In the genomic region with DNA sequence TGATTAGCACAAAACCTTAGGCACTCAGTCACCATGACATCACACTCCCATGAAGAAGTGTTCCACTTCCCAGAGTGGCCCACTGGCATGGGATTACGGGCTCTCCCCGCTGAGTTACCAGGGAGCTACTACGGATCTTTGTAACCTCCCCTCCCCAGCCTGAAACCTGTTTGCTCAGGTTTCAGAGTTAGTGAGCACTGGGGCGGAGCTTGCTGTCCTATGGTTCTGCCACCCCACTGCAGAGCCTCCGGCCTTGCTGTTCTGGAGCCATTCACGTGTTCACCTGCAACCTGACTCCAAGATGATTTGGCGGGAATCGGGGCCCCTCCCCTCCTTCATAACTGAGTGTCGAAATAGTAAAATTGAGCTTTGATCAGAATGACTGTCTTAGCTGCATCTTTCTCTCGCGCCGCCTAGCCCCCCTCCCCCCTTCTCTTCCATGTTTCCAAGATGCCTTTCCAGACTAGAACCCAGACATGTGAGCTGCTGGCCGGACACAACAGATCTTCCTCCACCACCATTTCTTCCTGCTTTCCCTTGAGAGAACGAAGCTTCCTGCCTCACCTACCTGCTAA, we compare ENCODE assay signal across 9 mouse cellular contexts.
DNase-seq lines count a peak whose midpoint lies in the region; ATAC-seq lines count a peak whose summit lies in the region.
"Had no signal": no experiment of that assay in that cellular context is flagged by ENCODE, and none has a peak within 500 bp of the region (broad histone marks: within the 10 kb centered on the region; RNA-seq: fewer than 3 reads in every experiment).

No protein-coding gene starts in this region.

- H3K4me2 ChIP-seq in liver, embryonic 11.5 days, result no peak overlapping the region
- no peak overlapping the region for H3K4me2 ChIP-seq in intestine, embryonic 16.5 days (ENCODE audit: low read depth, low read length)
- H3K4me2 ChIP-seq in limb, embryonic 11.5 days (ENCODE audit: low read depth, severe bottlenecking), result no peak overlapping the region
- no peak overlapping the region for H3K4me2 ChIP-seq in stomach, embryonic 16.5 days (ENCODE audit: low read depth, low read length)

- no peak overlapping the region for H3K27ac ChIP-seq in liver, embryonic 11.5 days (ENCODE audit: low read depth, low read length)
- no peak overlapping the region for H3K27ac ChIP-seq in intestine, embryonic 16.5 days (ENCODE audit: low read length)
- no peak overlapping the region for H3K27ac ChIP-seq in limb, embryonic 11.5 days (replicated peaks; ENCODE audit: low read depth, low read length)
- no peak overlapping the region for H3K27ac ChIP-seq in stomach, embryonic 16.5 days (ENCODE audit: low read length)

- WGBS in liver, embryonic 11.5 days, result 49% methylated on average over 14 of the region's 14 CpGs
- 39% methylated on average over 14 of the region's 14 CpGs for WGBS in intestine, embryonic 16.5 days
- 42% methylated on average over 14 of the region's 14 CpGs for WGBS in limb, embryonic 11.5 days
- 35% methylated on average over 14 of the region's 14 CpGs for WGBS in stomach, embryonic 16.5 days

- no peak overlapping the region for H3K9ac ChIP-seq in liver, embryonic 11.5 days (ENCODE audit: low read depth, low read length)
- no peak overlapping the region for H3K9ac ChIP-seq in intestine, embryonic 16.5 days (ENCODE audit: low read depth, low read length)
- H3K9ac ChIP-seq in limb, embryonic 11.5 days (ENCODE audit: low read length), result no peak overlapping the region
- H3K9ac ChIP-seq in stomach, embryonic 16.5 days (ENCODE audit: low read length), result no peak overlapping the region

- no peak overlapping the region for H3K4me3 ChIP-seq in liver, embryonic 11.5 days (ENCODE audit: low read depth, low read length)
- H3K4me3 ChIP-seq in intestine, embryonic 16.5 days (ENCODE audit: low read length), result no peak overlapping the region
- H3K4me3 ChIP-seq in limb, embryonic 11.5 days (ENCODE audit: low read depth, low read length), result no peak overlapping the region
- H3K4me3 ChIP-seq in stomach, embryonic 16.5 days (replicated peaks; ENCODE audit: low read length), result no peak overlapping the region

- no peaks in the 10 kb centered on the region for H3K27me3 ChIP-seq in liver, embryonic 11.5 days (replicated peaks; ENCODE audit: control insufficient read depth, insufficient read depth, low read length)
- no peaks in the 10 kb centered on the region for H3K27me3 ChIP-seq in intestine, embryonic 16.5 days (replicated peaks; ENCODE audit: control insufficient read depth, insufficient read depth, low read length)
- no peaks in the 10 kb centered on the region for H3K27me3 ChIP-seq in limb, embryonic 11.5 days (ENCODE audit: control insufficient read depth, insufficient read depth, low read length)
- H3K27me3 ChIP-seq in stomach, embryonic 16.5 days (ENCODE audit: control insufficient read depth, insufficient read depth, low read length), result no peaks in the 10 kb centered on the region

- intact Hi-C loops in left cerebral cortex, postnatal 4 days (cut with DNase I), result no loop called here

- ATAC-seq in liver, embryonic 11.5 days (replicated peaks; ENCODE audit: low FRiP score), result no peak
- ATAC-seq in intestine, embryonic 16.5 days, result peak; percentile 83
- peak; percentile 70; the same call in 1 of the 2 replicates for ATAC-seq in limb, embryonic 11.5 days (ENCODE audit: insufficient number of reproducible peaks, low FRiP score, low TSS enrichment, low read depth)
- peak; percentile 80; the same call in 1 of the 2 replicates for ATAC-seq in stomach, embryonic 16.5 days (ENCODE audit: insufficient read depth, low FRiP score)
- no peak for ATAC-seq in erythroblast, adult 5-6 weeks (replicated peaks; ENCODE audit: low FRiP score, poor library complexity, severe bottlenecking)
- ATAC-seq: hindbrain, embryonic 16.5 days had no signal

- peak; percentile 34 for DNase-seq in liver
- no peak for DNase-seq in liver, embryonic 11.5 days (ENCODE audit: low spot score)
- DNase-seq in limb, embryonic 11.5 days (ENCODE audit: low spot score), result peak; percentile 62
- DNase-seq in frontal cortex, postnatal 10 days (ENCODE audit: low spot score in 2 of 2), result no peak
- DNase-seq in left cerebral cortex, postnatal 4 days, result no peak

- H3K9me3 ChIP-seq in liver, embryonic 11.5 days (ENCODE audit: control insufficient read depth, low read length), result no peaks in the 10 kb centered on the region
- H3K9me3 ChIP-seq in intestine, embryonic 16.5 days (ENCODE audit: control insufficient read depth, low read length), result no peaks in the 10 kb centered on the region
- H3K9me3 ChIP-seq in limb, embryonic 11.5 days (ENCODE audit: control insufficient read depth, low read length), result no peaks in the 10 kb centered on the region
- no peaks in the 10 kb centered on the region for H3K9me3 ChIP-seq in stomach, embryonic 16.5 days (replicated peaks; ENCODE audit: control insufficient read depth, low read length)

- no peaks in the 10 kb centered on the region for H3K36me3 ChIP-seq in liver, embryonic 11.5 days (ENCODE audit: control insufficient read depth, insufficient read depth, low read length)
- no peaks in the 10 kb centered on the region for H3K36me3 ChIP-seq in intestine, embryonic 16.5 days (ENCODE audit: control insufficient read depth, insufficient read depth, low read length)
- no peaks in the 10 kb centered on the region for H3K36me3 ChIP-seq in limb, embryonic 11.5 days (ENCODE audit: control insufficient read depth, insufficient read depth, low read length)
- no peaks in the 10 kb centered on the region for H3K36me3 ChIP-seq in stomach, embryonic 16.5 days (ENCODE audit: control insufficient read depth, insufficient read depth, low read length)

- no peaks in the 10 kb centered on the region for H3K4me1 ChIP-seq in liver, embryonic 11.5 days (replicated peaks; ENCODE audit: control insufficient read depth, insufficient read depth, low read length)
- no peaks in the 10 kb centered on the region for H3K4me1 ChIP-seq in intestine, embryonic 16.5 days (ENCODE audit: control insufficient read depth, insufficient read depth, low read length)
- H3K4me1 ChIP-seq in limb, embryonic 11.5 days (ENCODE audit: control insufficient read depth, insufficient read depth, low read length), result no peaks in the 10 kb centered on the region
- H3K4me1 ChIP-seq in stomach, embryonic 16.5 days (ENCODE audit: control insufficient read depth, insufficient read depth, low read length), result no peaks in the 10 kb centered on the region; the same call in 1 of the 2 replicates

Comparison
In these comparisons a context has a peak if more than half of its experiments do, and no peak if none do; other contexts are left out.
1. DNase-seq: peak in liver (single experiment) and limb, embryonic 11.5 days (single experiment); none in liver, embryonic 11.5 days (single experiment), frontal cortex, postnatal 10 days (0 of 2) and left cerebral cortex, postnatal 4 days (single experiment).
2. ATAC-seq: peak in intestine, embryonic 16.5 days (single experiment), limb, embryonic 11.5 days (single experiment) and stomach, embryonic 16.5 days (single experiment); none in liver, embryonic 11.5 days (single experiment) and erythroblast, adult 5-6 weeks (single experiment).